Mouse (Mus musculus) bone marrow macrophage, adult 2 months (primary cell): Measurements from ENCODE around the gene Psmd6.

Experiments used
- CTCF ChIP-seq: IDR thresholded peaks from 2 replicates; pipeline ENCODE4 v1.5.1; 2012; ENCODE audit warnings: low read depth, mild to moderate bottlenecking, low read length, moderate library complexity
- POLR2A ChIP-seq: IDR thresholded peaks from 2 replicates; pipeline ENCODE4 v1.6.1; 2012; ENCODE audit warnings: mild to moderate bottlenecking, low read depth, low read length, borderline replicate concordance

DNA sequence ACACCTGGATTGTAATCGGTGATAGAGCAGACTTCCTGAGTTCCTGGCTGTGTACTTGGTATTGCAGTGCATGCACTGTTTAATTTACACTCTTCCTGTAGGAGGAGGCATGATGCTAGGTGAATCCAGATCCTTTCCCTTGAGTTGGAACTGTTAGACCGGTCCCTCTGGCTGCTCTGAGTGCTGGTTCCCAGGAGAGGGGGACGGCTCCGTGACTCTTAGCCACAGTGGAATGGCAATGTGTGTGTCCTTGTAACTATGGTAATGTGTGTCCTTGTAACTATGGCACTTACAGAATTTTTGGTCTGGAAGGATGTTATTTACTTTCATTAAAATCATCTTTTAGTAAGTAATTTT is 55.7 kb downstream of the Psmd6 start:
- TF ChIP-seq CTCF (no peak), POLR2A (no peak)
